ENCODE assay signal across 12 mouse cellular contexts in the genomic region with DNA sequence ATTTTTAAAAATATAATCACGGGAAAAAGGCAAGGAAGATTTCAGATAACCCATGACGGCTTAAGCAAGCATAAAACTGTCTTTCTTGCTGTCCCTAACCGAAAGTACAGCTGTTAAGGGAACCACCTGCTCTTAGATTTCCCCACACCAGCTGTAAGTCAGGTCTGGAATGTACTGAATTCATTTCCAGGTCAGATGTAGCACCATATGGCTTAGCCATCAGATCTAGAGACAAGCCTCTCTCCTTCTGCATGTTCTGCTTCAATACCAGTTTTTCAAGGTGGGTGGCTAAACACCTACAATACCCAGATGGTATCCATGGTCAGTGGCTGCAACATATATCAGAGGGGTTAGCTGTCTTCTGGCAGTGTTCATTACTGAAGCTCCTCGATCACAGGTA.
DNase-seq lines count a peak whose midpoint lies in the region; ATAC-seq lines count a peak whose summit lies in the region.
"Had no signal": no experiment of that assay in that cellular context is flagged by ENCODE, and none has a peak within 500 bp of the region (broad histone marks: within the 10 kb centered on the region; RNA-seq: fewer than 3 reads in every experiment).

No protein-coding gene starts in this region.

- H3K4me2 ChIP-seq in neural tube, embryonic 15.5 days, result no peak overlapping the region

- H3K9me3 ChIP-seq in neural tube, embryonic 15.5 days (replicated peaks), result no peaks in the 10 kb centered on the region

- H3K4me3 ChIP-seq in neural tube, embryonic 15.5 days (replicated peaks), result no peak overlapping the region
- H3K4me3 ChIP-seq: gastrocnemius, adult 2 months had no signal

- WGBS in neural tube, embryonic 15.5 days, result 49% methylated on average over 4 of the region's 4 CpGs

- no peak overlapping the region for H3K9ac ChIP-seq in neural tube, embryonic 15.5 days (replicated peaks)

- no peak for ATAC-seq in neural tube, embryonic 15.5 days (ENCODE audit: low FRiP score)

- 0 out of 2 replicates have a peak, but pooled peaks cover 3% of the 10 kb centered on the region for H3K4me1 ChIP-seq in neural tube, embryonic 15.5 days

- H3K27ac ChIP-seq in neural tube, embryonic 15.5 days (replicated peaks), result no peak overlapping the region
- H3K27ac ChIP-seq: gastrocnemius, adult 2 months had no signal

- no peaks in the 10 kb centered on the region for H3K27me3 ChIP-seq in neural tube, embryonic 15.5 days (replicated peaks)
- H3K27me3 ChIP-seq: CH12.LX had no signal

- H3K36me3 ChIP-seq in neural tube, embryonic 15.5 days, result no peaks in the 10 kb centered on the region

- peak; percentile 36 to 56 for DNase-seq in frontal cortex, postnatal 36 days (ENCODE audit: low spot score in 2 of 2)
- DNase-seq in frontal cortex, postnatal 14 days (ENCODE audit: low spot score in 2 of 2), result no peak
- DNase-seq in neural tube, embryonic 10.5 days (ENCODE audit: extremely low spot score, low spot score), result peak; percentile 19
- DNase-seq in embryo, embryonic 11 days, result peak; percentile 27
- DNase-seq in retina, postnatal 1 day, result peak; percentile 24
- DNase-seq in heart, adult 9 months (ENCODE audit: low spot score in 2 of 2), result no peak
- DNase-seq: adrenal gland, postnatal 36 days; gastrocnemius, adult 2 months; kidney, postnatal 4 days; thymus, postnatal 25 days had no signal

Comparison
In these comparisons a context has a peak if more than half of its experiments do, and no peak if none do; other contexts are left out.
1. DNase-seq: peak in frontal cortex, postnatal 36 days (2 of 2), neural tube, embryonic 10.5 days (single experiment), embryo, embryonic 11 days (single experiment) and retina, postnatal 1 day (single experiment); none in frontal cortex, postnatal 14 days (0 of 2) and heart, adult 9 months (0 of 2).